Mouse (Mus musculus) gastrocnemius, adult 8-10 months (tissue): ENCODE results near the gene Elmo3. TPM values are rescaled to one million over a fixed set of nuclear protein-coding genes. Genes with fewer than 3 reads are reported as not detected.
A peak's percentile ranks its signal among the peaks of the same experiment; 100 is the strongest.

Experiments
- DNase-seq, 2 experiments: peaks; one replicate each; pipeline ENCODE4 v3.0.0; 2022; ENCODE audit warnings: low spot score in 2 of 2
- total RNA-seq, 4 experiments: library from RNA; stranded (reverse); gene quantifications; 2 replicates each; pipeline ENCODE4 v1.2.4; 2022

Elmo3 gene
- total RNA-seq, 4 experiments from 2014 or later = 0.99 to 2.7 (median 1.4) TPM

GRCm38 (mm10) chr8:105297511-105298192, 7.7 kb upstream of the Elmo3 start, which contains the start of gene E2f4:
E2f4 (plus strand) TSS chr8:105297663.
- peak; percentile 82 to 89 for DNase-seq

GRCm38 (mm10) chr8:105298351-105299252, 6.8 kb upstream of the Elmo3 start:
- DNase-seq = no peak

GRCm38 (mm10) chr8:105299962-105300361, 5.4 kb upstream of the Elmo3 start:
- DNase-seq = no peak

- DNase-seq = no peak
Observed at GRCm38 (mm10) chr8:105303396-105303795, 2.0 kb upstream of the Elmo3 start.

- no peak for DNase-seq
Observed at GRCm38 (mm10) chr8:105303874-105304273, 1.5 kb upstream of the Elmo3 start.

- no peak for DNase-seq
Observed at GRCm38 (mm10) chr8:105304325-105305210, 833 bp upstream of the Elmo3 start.

- no peak for DNase-seq
Observed at GRCm38 (mm10) chr8:105306146-105306691, 818 bp downstream of the Elmo3 start.

GRCm38 (mm10) chr8:105307670-105308069, 2.3 kb downstream of the Elmo3 start:
- no peak for DNase-seq

GRCm38 (mm10) chr8:105308428-105308827, 3.0 kb downstream of the Elmo3 start:
- DNase-seq = no peak

- DNase-seq = no peak
Observed at GRCm38 (mm10) chr8:105309142-105309847, 3.9 kb downstream of the Elmo3 start.

- DNase-seq = no peak
Observed at GRCm38 (mm10) chr8:105310118-105310517, 4.7 kb downstream of the Elmo3 start.

- no peak for DNase-seq
Observed at GRCm38 (mm10) chr8:105311718-105312117, 6.3 kb downstream of the Elmo3 start.

- DNase-seq = no peak
Observed at GRCm38 (mm10) chr8:105312891-105313481, 7.6 kb downstream of the Elmo3 start.

GRCm38 (mm10) chr8:105313622-105314402, 8.4 kb downstream of the Elmo3 start:
- no peak for DNase-seq

GRCm38 (mm10) chr8:105315073-105315769, 9.8 kb downstream of the Elmo3 start:
- DNase-seq = no peak

GRCm38 (mm10) chr8:105317941-105318340, 12.5 kb downstream of the Elmo3 start:
- DNase-seq = no peak

GRCm38 (mm10) chr8:105318662-105319190, 13.3 kb downstream of the Elmo3 start:
- no peak for DNase-seq

- DNase-seq = no peak
Observed at GRCm38 (mm10) chr8:105323183-105323582, 17.8 kb downstream of the Elmo3 start.
